Mouse (Mus musculus): ENCODE results near the gene Lamtor5.

- TF ChIP-seq CTCF (IDR thresholded peaks at IDR 0.05; ENCODE audit: low read depth): no peak
- TF ChIP-seq EP300 (IDR thresholded peaks at IDR 0.05; ENCODE audit: low read depth): no peak
Observed at GRCm38 (mm10) chr3:107246876-107247275, 31.8 kb upstream of the Lamtor5 start.
